Mouse (Mus musculus) neural tube, embryonic 15.5 days (tissue): ENCODE data around the gene Catsper2. TPM values are rescaled to one million over a fixed set of nuclear protein-coding genes. Genes with fewer than 3 reads are reported as not detected.

ENCODE experiments used
- ATAC-seq: fragments of 200-750 bp; cut with Nextera tagmentation; 2 replicates; pipeline ENCODE4 v1.8.0; 2017; ENCODE audit warnings: mild to moderate bottlenecking, moderate TSS enrichment, moderate library complexity; ENCODE audit not compliant: low FRiP score
- H3K27ac ChIP-seq: fragments of 300-500 bp; sonication (generic); replicated peaks from 2 replicates; pipeline ENCODE4 v1.5.1; 2015; ENCODE audit warnings: mild to moderate bottlenecking, inconsistent platforms
- H3K27me3 ChIP-seq: fragments of 300-500 bp; sonication (generic); replicated peaks from 2 replicates; pipeline ENCODE4 v1.6.1; 2015; ENCODE audit warnings: inconsistent platforms
- H3K36me3 ChIP-seq: fragments of 300-500 bp; sonication (generic); 2 replicates; pipeline ENCODE4 v1.6.1; 2015; ENCODE audit warnings: inconsistent platforms
- H3K4me1 ChIP-seq: fragments of 300-500 bp; sonication (generic); 2 replicates; pipeline ENCODE4 v1.6.1; 2015; ENCODE audit warnings: inconsistent platforms
- H3K4me2 ChIP-seq: fragments of 300-500 bp; sonication (generic); 2 replicates; pipeline ENCODE4 v1.6.1; 2015; ENCODE audit warnings: inconsistent platforms, mild to moderate bottlenecking, moderate library complexity
- H3K4me3 ChIP-seq: fragments of 300-500 bp; sonication (generic); replicated peaks from 2 replicates; pipeline ENCODE4 v1.5.1; 2015; ENCODE audit warnings: mild to moderate bottlenecking, inconsistent platforms
- H3K9ac ChIP-seq: fragments of 300-500 bp; sonication (generic); replicated peaks from 2 replicates; pipeline ENCODE4 v1.6.1; 2015; ENCODE audit warnings: mild to moderate bottlenecking, inconsistent platforms
- H3K9me3 ChIP-seq: fragments of 300-500 bp; sonication (generic); replicated peaks from 2 replicates; pipeline ENCODE4 v1.6.1; 2016; ENCODE audit warnings: inconsistent platforms
- WGBS: fragments of 180-500 bp; shearing (Covaris S2); methylation state at CpG from one replicate; pipeline ENCODE4 v1.1.7; 2015; ENCODE audit warnings: mixed read lengths; 5-methylcytosine and 5-hydroxymethylcytosine counted together
- polyA plus RNA-seq: library from polyadenylated mRNA; unstranded; fragments of >200 nt; fragmentation: Nextera tagmentation; extraction: Ambion mirVana; gene quantifications from 2 replicates; pipeline ENCODE4 v1.2.1, GENCODE M21; 2015

Gene Catsper2
- polyA plus RNA-seq, 1 experiment from 2014 or later = 5.7 TPM

- WGBS = 92% methylated on average over 3 of the region's 3 CpGs
Observed at GRCm38 (mm10) chr2:121447006-121447405, 33.4 kb upstream of the Catsper2 start.

GRCm38 (mm10) chr2:121446506-121446905 lies 32.9 kb upstream of the Catsper2 start:
- H3K9me3 ChIP-seq = no peaks in the 10 kb centered on the region
- 88% methylated on average over 4 of the region's 4 CpGs for WGBS
- no peak for ATAC-seq

More at GRCm38 (mm10) chr2:121447006-121447405, 33.4 kb upstream of the Catsper2 start:
- Histone ChIP-seq H3K27ac (no peak overlapping the region), H3K9me3 (no peaks in the 10 kb centered on the region), H3K27me3 (peaks cover 10% of the 10 kb centered on the region), H3K4me3 (no peak overlapping the region), H3K36me3 (peaks cover 5% of the 10 kb centered on the region; the same call in 1 of the 2 replicates), H3K4me2 (no peak overlapping the region), H3K9ac (no peak overlapping the region), H3K4me1 (peaks cover 35% of the 10 kb centered on the region)
- ATAC-seq = no peak

GRCm38 (mm10) chr2:121445117-121445516 lies 31.5 kb upstream of the Catsper2 start:
- Histone ChIP-seq H3K4me1 (peaks cover 25% of the 10 kb centered on the region), H3K36me3 (no peaks in the 10 kb centered on the region), H3K4me2 (no peak overlapping the region), H3K9me3 (no peaks in the 10 kb centered on the region), H3K4me3 (no peak overlapping the region), H3K27ac (no peak overlapping the region), H3K9ac (no peak overlapping the region), H3K27me3 (peaks cover 25% of the 10 kb centered on the region)
- no peak for ATAC-seq
- 85% methylated on average over 3 of the region's 3 CpGs for WGBS

More at GRCm38 (mm10) chr2:121446506-121446905, 32.9 kb upstream of the Catsper2 start:
- no peak overlapping the region for H3K9ac ChIP-seq
- H3K4me2 ChIP-seq = no peak overlapping the region
- peaks cover 15% of the 10 kb centered on the region for H3K27me3 ChIP-seq
- no peak overlapping the region for H3K4me3 ChIP-seq
- no peak overlapping the region for H3K27ac ChIP-seq
- H3K4me1 ChIP-seq = peaks cover 37% of the 10 kb centered on the region
- H3K36me3 ChIP-seq = peaks cover 4% of the 10 kb centered on the region; the same call in 1 of the 2 replicates

GRCm38 (mm10) chr2:121444178-121444577 lies 30.6 kb upstream of the Catsper2 start, which contains the start of gene Ell3:
Gene Ell3, minus strand, starts transcription at chr2:121444278.
- peak within 1 kb of the TSS; percentile 62 for H3K4me2 ChIP-seq
- no peak within 1 kb of the TSS; the same call in 1 of the 2 replicates for H3K4me3 ChIP-seq
- ATAC-seq = no peak
- no peak within 1 kb of the TSS for H3K27ac ChIP-seq
- peaks cover 8% of the 10 kb centered on the region for H3K36me3 ChIP-seq
- H3K9me3 ChIP-seq = no peaks in the 10 kb centered on the region
- WGBS = 81% methylated on average over 1 of the region's 1 CpGs
- peaks cover 25% of the 10 kb centered on the region for H3K27me3 ChIP-seq
- peaks cover 24% of the 10 kb centered on the region for H3K4me1 ChIP-seq
- 0 out of 2 replicates have a peak within 1 kb of the TSS, but pooled peaks have one; percentile 3 for H3K9ac ChIP-seq

DNA sequence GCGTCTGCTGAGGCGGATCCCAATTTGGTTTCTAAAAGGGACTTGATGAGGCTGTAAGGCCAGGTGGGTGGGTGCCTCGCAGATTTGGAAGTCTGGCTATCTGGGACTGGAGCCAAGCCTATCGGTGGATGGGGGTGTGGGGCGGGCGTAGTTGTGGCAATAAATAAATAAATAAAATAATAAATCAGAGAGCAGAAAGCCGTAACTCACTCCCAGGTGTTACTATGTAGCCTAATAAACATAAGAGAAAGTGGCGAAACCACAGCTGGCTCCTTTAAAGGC lies 29.4 kb upstream of the Catsper2 start:
- Histone ChIP-seq H3K4me3 (peak overlapping the region; percentile 33), H3K9ac (0 out of 2 replicates have a peak overlapping the region, but pooled peaks have one; percentile 3), H3K27ac (no peak overlapping the region), H3K4me2 (peak overlapping the region; percentile 62), H3K36me3 (peaks cover 20% of the 10 kb centered on the region), H3K27me3 (peaks cover 25% of the 10 kb centered on the region), H3K9me3 (no peaks in the 10 kb centered on the region), H3K4me1 (peaks cover 17% of the 10 kb centered on the region)
- ATAC-seq = no peak
- WGBS = 4% methylated on average over 8 of the region's 8 CpGs

DNA sequence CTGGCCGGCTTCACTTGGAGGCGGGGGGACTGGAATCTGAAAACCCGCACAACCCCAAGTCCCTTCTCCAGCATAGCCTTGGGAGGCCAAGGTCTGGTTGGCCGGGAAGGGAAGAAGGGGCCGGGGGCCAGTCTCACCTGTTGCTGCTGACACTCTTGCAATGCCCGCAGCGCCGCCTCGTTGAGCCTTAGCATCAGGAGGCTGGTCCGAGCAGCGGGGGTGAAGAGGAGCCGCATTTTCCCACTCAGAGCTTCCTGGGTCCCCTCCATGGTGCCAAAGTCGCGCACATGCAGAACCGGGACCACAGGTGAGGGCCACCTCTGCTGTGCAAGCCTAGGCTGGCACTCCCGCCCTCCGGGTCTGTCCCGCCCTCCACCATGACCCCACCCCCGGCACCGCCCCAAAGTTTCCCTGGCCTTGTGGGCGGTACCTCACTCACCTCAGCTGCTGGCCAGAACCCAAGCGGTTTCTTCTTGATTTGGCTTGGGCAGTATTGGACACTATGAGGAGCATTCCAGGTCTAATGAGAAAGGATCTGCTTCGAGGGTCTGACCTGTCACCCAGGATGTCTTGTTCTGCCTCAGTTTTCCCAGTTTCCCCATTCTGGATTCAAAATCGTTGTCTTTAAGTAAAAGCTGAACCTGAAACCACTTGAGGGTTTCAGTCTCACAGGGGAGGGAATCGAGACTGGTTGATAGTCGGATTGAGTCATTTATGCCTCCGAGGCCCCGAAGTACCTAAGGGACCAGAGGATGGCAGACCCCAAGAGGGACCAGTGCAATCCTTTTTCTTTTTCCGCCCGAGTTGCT lies 28.9 kb upstream of the Catsper2 start:
- H3K4me3 ChIP-seq = peak overlapping the region; percentile 33
- no peak overlapping the region for H3K27ac ChIP-seq
- WGBS = 2% methylated on average over 30 of the region's 30 CpGs
- H3K4me1 ChIP-seq = peaks cover 15% of the 10 kb centered on the region
- H3K9me3 ChIP-seq = no peaks in the 10 kb centered on the region
- peaks cover 25% of the 10 kb centered on the region for H3K27me3 ChIP-seq
- peak overlapping the region; percentile 62 for H3K4me2 ChIP-seq
- H3K9ac ChIP-seq = 0 out of 2 replicates have a peak overlapping the region, but pooled peaks have one; percentile 3
- H3K36me3 ChIP-seq = peaks cover 25% of the 10 kb centered on the region
- no peak for ATAC-seq

GRCm38 (mm10) chr2:121441800-121442199 lies 28.2 kb upstream of the Catsper2 start:
- 16% methylated on average over 11 of the region's 11 CpGs for WGBS
- peak overlapping the region; percentile 33 for H3K4me3 ChIP-seq
- peaks cover 31% of the 10 kb centered on the region for H3K36me3 ChIP-seq
- ATAC-seq = no peak
- no peak overlapping the region for H3K9ac ChIP-seq
- peaks cover 25% of the 10 kb centered on the region for H3K27me3 ChIP-seq
- H3K4me1 ChIP-seq = peaks cover 15% of the 10 kb centered on the region
- H3K9me3 ChIP-seq = no peaks in the 10 kb centered on the region
- no peak overlapping the region for H3K27ac ChIP-seq
- H3K4me2 ChIP-seq = peak overlapping the region; percentile 62

- WGBS = 60% methylated on average over 5 of the region's 5 CpGs
- H3K4me1 ChIP-seq = peaks cover 15% of the 10 kb centered on the region
- peaks cover 25% of the 10 kb centered on the region for H3K27me3 ChIP-seq
- peaks cover 34% of the 10 kb centered on the region for H3K36me3 ChIP-seq
- H3K9ac ChIP-seq = no peak overlapping the region
- H3K27ac ChIP-seq = no peak overlapping the region
- ATAC-seq = no peak
- no peak overlapping the region for H3K4me3 ChIP-seq
- H3K9me3 ChIP-seq = no peaks in the 10 kb centered on the region
- no peak overlapping the region for H3K4me2 ChIP-seq
Observed at GRCm38 (mm10) chr2:121440834-121441605, 27.4 kb upstream of the Catsper2 start.

DNA sequence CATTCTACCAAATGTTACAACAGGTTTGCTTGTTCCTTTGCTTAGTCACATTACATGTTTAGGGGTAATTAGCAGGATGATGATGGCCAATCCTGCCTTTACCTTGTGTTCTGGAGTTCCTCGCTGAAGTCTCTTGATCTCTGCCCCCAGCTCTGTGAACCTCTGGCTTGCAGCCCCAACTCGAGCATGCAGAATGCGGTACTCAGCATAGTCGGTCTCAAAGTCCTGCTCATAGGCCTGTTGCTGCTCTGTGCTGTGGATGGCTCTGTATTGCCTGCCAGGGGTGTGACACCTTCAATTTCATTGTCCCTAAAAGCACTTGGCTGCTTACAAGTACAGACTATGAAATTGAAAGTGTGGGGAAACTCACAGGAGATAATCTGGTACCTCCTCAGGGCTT lies 26.2 kb upstream of the Catsper2 start:
- Histone ChIP-seq H3K27ac (no peak overlapping the region), H3K4me3 (no peak overlapping the region), H3K36me3 (peaks cover 44% of the 10 kb centered on the region), H3K9me3 (no peaks in the 10 kb centered on the region), H3K9ac (no peak overlapping the region), H3K27me3 (peaks cover 25% of the 10 kb centered on the region), H3K4me1 (peaks cover 15% of the 10 kb centered on the region), H3K4me2 (no peak overlapping the region)
- WGBS = 79% methylated on average over 4 of the region's 4 CpGs
- ATAC-seq = no peak

- Histone ChIP-seq H3K27ac (no peak overlapping the region), H3K4me2 (no peak overlapping the region), H3K9me3 (no peaks in the 10 kb centered on the region), H3K4me3 (no peak overlapping the region), H3K36me3 (peaks cover 91% of the 10 kb centered on the region), H3K4me1 (no peaks in the 10 kb centered on the region), H3K27me3 (no peaks in the 10 kb centered on the region), H3K9ac (no peak overlapping the region)
- ATAC-seq = no peak
- WGBS = 97% methylated on average over 1 of the region's 1 CpGs
Observed at GRCm38 (mm10) chr2:121434854-121435253, 21.3 kb upstream of the Catsper2 start.

GRCm38 (mm10) chr2:121425890-121426289 lies 12.3 kb upstream of the Catsper2 start:
- 97% methylated on average over 2 of the region's 2 CpGs for WGBS
- Histone ChIP-seq H3K4me1 (no peaks in the 10 kb centered on the region), H3K4me2 (no peak overlapping the region), H3K4me3 (no peak overlapping the region), H3K27ac (no peak overlapping the region), H3K9ac (no peak overlapping the region), H3K36me3 (peaks cover 77% of the 10 kb centered on the region), H3K9me3 (no peaks in the 10 kb centered on the region), H3K27me3 (no peaks in the 10 kb centered on the region)
- no peak for ATAC-seq
